Mouse (Mus musculus): ENCODE results near the gene Gas2l1.

Gas2l1 gene

GRCm38 (mm10) chr11:5064282-5065055, 658 bp downstream of the Gas2l1 start:
- no peak for DNase-seq (ENCODE audit: low spot score)

- no peak for DNase-seq (ENCODE audit: low spot score)
These were observed 1.4 kb downstream of the Gas2l1 start for GRCm38 (mm10) chr11:5063561-5064281.

GRCm38 (mm10) chr11:5062860-5063505, 2.1 kb downstream of the Gas2l1 start:
- no peak for DNase-seq (ENCODE audit: low spot score)

DNA sequence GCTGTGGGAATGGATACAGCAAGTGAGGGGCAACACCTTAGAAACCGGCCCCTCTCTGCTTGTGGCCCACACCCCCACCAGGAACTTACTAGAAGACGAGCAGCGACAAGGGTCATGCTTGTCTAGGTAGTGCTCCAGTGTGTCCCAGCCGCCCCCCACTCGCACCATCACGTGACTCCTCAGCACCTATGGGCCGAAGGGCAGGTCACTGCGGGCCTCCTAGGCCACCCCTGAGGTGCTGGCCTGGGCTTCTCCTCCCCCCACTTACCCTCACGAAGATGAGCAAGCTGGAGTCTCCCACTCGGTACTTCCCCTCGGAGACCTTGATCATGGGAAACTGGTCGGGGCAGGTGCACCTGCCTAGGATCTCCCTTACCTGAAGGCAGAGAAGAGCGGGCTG, 2.8 kb downstream of the Gas2l1 start:
- no peak for DNase-seq (ENCODE audit: low spot score)

DNA sequence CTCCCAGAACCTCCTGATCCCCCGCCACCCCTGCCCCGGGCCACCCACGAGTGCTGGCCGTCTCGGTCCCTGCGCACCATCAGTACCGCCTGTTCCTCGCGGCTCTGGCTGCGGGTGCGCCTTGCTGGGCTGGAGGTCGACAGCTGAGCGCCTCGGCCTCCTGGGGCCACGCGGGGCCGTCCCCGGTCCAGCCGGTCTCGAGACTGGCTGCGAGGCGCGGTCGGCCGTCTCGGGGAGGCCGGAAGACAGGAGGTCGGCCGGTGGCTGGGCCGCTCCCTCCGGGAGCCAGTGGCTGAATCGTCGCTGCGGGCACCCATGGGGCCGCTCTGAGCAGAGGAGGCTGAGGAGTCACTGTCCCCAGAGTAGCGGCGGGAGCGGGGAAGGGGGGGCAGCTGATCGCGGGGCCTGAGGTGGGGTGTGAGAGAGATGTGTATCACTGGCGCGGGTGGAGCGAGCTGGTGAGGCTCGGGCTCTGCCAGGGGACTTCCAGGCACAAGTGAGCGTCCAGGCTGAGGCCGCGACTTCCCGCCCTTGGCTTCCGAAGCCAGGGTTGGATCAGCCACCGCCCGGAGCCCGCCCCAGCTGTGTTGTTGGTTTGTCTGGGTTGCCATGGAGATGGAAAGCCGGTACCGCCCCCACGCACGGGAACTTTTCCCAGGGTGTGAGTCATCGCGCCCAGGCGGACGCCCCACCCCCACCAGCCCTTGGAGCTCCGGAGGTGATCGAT, 3.6 kb downstream of the Gas2l1 start:
- DNase-seq (ENCODE audit: low spot score): peak; percentile 98

- peak; percentile 81 for DNase-seq (ENCODE audit: low spot score)
These were observed 4.2 kb downstream of the Gas2l1 start for GRCm38 (mm10) chr11:5060756-5061412.

GRCm38 (mm10) chr11:5059704-5060156, 5.4 kb downstream of the Gas2l1 start:
- DNase-seq (ENCODE audit: low spot score): no peak

- no peak for DNase-seq (ENCODE audit: low spot score)
These were observed 5.9 kb downstream of the Gas2l1 start for GRCm38 (mm10) chr11:5059230-5059629.

GRCm38 (mm10) chr11:5058783-5059182, 6.3 kb downstream of the Gas2l1 start:
- DNase-seq (ENCODE audit: low spot score): no peak

DNA sequence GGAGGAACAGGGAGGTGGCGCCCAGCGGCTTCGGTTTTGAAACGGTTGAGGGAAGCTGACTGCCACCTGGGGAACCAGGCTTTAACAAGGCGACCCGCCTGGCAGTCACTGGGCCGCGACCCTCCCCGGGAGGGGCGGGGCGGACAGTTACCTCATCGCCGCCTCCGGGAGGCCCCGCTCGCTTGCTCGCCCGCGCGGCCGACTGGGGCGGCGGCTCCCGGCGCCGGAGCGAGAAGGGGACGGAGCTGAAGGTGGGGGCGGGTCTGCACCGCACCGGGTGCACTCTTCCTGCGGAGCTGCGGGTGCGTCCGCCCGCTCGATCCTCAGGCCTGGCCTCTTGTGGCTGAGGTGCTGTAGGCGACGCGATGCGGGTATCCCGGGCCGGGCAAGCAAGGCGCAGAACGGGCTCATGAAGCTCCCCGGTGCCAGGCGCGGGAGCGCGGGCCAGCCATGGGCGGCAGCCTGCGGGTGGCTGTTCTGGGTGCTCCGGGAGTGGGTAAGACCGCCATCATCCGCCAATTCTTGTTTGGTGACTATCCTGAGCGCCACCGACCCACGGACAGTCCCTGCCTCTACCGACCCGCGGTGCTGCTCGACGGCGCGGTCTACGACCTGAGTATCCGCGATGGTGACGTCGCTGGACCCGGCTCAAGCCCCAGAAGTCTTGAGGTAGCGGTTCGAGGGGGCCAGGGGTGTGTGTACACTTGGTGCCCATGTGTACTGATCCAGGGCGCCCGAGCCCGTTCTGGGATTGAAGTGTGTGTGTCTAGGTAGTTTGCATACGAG, 7.1 kb downstream of the Gas2l1 start, which contains the start of gene Rasl10a:
Gene Rasl10a, plus strand, starts transcription at position 273 of the 786 bp plus-strand sequence.
- peak; percentile 67 for DNase-seq (ENCODE audit: low spot score)

DNA sequence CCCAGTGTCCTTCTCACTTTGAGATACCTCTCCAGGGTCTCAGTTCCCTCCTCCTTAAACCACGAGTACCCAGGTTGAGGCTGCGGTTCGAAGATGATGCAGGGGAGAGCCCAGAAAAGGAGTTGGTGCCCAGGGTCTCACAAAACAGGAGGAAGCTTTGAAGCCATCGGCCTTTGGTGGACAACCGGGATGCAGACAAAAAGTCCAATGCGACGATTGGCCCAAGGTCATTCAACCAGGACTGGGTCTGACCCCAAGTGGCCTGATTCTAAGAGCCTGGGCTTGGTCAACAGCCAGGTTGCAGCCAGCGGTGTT, 7.6 kb downstream of the Gas2l1 start:
- DNase-seq (ENCODE audit: low spot score): no peak

DNA sequence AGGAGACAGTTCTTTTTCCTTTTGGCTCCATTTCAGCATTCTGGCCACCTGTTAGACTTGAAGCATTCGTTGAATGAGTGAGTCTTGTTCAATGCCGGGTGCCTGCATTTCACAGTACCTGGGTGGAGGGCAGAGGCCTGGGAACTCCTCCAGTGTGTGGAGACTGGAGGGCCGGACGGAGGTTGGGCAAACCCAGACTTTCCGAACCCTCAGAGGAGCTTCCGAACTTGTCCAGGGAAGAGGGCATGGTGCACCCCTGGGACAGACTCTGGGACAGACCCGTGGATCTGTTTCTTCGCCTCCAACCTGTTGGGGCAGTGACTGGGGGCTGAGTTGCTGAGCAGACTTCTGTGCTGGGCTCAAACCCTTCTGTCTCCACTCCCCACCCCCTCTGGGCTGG, 8.1 kb downstream of the Gas2l1 start:
- DNase-seq (ENCODE audit: low spot score): no peak

DNA sequence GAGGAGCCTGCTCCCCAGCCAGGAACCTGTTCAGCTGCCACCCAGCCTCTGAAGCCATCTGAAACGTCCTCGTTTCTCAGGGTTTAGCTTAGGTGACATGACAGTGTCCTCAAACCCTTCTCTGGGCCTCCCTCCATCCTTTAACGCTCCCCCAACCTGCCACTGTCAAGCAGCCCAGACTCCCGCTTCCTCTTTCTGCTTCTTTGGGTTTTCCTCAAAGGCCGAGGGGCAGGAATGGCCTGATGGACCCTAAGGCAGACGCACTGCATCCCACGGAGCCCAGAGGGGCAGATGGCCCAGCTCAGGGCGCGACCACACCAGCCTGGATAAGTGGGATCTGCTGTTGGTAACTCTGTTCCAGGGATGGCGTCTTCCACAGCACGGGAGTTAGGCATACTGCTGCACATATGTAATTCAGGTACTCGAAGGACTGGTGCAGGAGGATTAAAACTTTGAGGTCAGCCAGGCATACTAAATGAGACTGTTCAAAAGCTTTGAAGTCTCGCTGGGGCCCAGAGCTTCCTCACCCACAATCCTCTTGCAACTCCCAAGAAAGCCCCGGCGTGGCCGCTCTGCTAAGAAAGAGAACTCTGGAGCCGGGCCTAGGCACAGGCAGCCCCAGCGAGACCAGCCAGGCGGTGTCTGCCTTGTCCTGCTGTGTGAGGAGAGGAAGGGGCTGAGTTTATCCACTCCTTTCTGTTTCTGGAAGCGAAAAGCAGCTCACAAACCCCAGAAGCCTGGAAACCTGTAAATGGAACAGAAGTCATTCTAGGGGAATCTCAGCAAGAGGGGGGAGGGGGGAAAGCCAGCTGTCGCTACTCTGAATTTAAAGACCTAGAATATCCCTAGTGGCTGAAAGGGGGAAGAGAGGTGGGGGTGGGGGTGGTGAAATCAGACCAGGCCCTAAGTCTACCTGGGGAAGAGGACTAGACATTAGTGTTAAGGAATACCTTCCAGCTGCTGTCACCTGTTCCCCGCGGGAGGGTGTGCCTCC, 8.9 kb downstream of the Gas2l1 start:
- DNase-seq (ENCODE audit: low spot score): no peak

GRCm38 (mm10) chr11:5054874-5055273, 10.3 kb downstream of the Gas2l1 start:
- no peak for DNase-seq (ENCODE audit: low spot score)

DNA sequence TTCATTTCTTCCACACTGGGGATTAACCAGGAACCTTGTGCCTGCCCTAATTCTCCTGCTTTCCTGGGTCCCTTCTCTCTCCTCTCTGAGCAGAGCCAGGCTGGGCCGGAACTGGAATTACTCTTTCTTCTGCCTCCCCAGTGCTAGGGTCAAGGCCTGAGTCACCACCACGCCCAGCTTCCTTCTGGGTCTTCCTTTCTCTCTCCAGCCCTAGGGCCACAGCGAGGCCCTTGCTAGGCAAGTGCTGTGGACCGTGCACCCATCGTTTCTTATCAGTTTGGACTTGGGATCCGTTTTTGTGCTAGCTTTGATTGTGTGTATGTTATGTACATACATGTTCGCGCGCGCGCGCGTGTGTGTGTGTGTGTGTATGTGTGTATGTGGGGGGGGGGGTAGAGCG, 11.0 kb downstream of the Gas2l1 start:
- DNase-seq (ENCODE audit: low spot score): no peak

GRCm38 (mm10) chr11:5052200-5052854, 12.8 kb downstream of the Gas2l1 start:
- no peak for DNase-seq (ENCODE audit: low spot score)

- DNase-seq (ENCODE audit: low spot score): no peak
These were observed 13.5 kb downstream of the Gas2l1 start for GRCm38 (mm10) chr11:5051629-5052028.

- DNase-seq (ENCODE audit: low spot score): no peak
These were observed 18.7 kb downstream of the Gas2l1 start for GRCm38 (mm10) chr11:5046321-5046926.
